Comparison of ENCODE assay signal across 13 mouse cellular contexts in genomic region chr7:134775671-134776070, GRCm38 (mm10).
DNase-seq lines count a peak whose midpoint lies in the region; ATAC-seq and TF ChIP-seq lines count a peak whose summit lies in the region.
"Had no signal": no experiment of that assay in that cellular context is flagged by ENCODE, and none has a peak within 500 bp of the region (broad histone marks: within the 10 kb centered on the region; RNA-seq: fewer than 3 reads in every experiment).

No protein-coding gene starts in this region.

- H3K27me3 ChIP-seq in forebrain, embryonic 13.5 days = no peaks in the 10 kb centered on the region
- no peaks in the 10 kb centered on the region for H3K27me3 ChIP-seq in forebrain, embryonic 12.5 days
- no peaks in the 10 kb centered on the region for H3K27me3 ChIP-seq in midbrain, embryonic 15.5 days (replicated peaks)
- H3K27me3 ChIP-seq in midbrain, postnatal 0 days (ENCODE audit: insufficient read depth, low read length) = no peaks in the 10 kb centered on the region
- H3K27me3 ChIP-seq: embryonic facial prominence, embryonic 12.5 days had no signal

- peak; percentile 39; the same call in 1 of the 2 replicates for ATAC-seq in forebrain, embryonic 13.5 days
- no peak for ATAC-seq in forebrain, embryonic 12.5 days (ENCODE audit: low FRiP score)
- no peak for ATAC-seq in midbrain, embryonic 15.5 days (replicated peaks)
- ATAC-seq in midbrain, postnatal 0 days (ENCODE audit: low FRiP score) = no peak

- no peak overlapping the region for H3K4me3 ChIP-seq in forebrain, embryonic 13.5 days
- H3K4me3 ChIP-seq in forebrain, embryonic 12.5 days (replicated peaks) = no peak overlapping the region
- no peak overlapping the region for H3K4me3 ChIP-seq in midbrain, embryonic 15.5 days
- no peak overlapping the region for H3K4me3 ChIP-seq in midbrain, postnatal 0 days (ENCODE audit: low read depth, low read length)
- H3K4me3 ChIP-seq: embryonic facial prominence, embryonic 12.5 days; megakaryocyte, embryonic 14.5 days had no signal

- no peaks in the 10 kb centered on the region for H3K9me3 ChIP-seq in forebrain, embryonic 13.5 days (replicated peaks)
- no peaks in the 10 kb centered on the region for H3K9me3 ChIP-seq in forebrain, embryonic 12.5 days
- no peaks in the 10 kb centered on the region for H3K9me3 ChIP-seq in midbrain, embryonic 15.5 days
- no peaks in the 10 kb centered on the region for H3K9me3 ChIP-seq in midbrain, postnatal 0 days (ENCODE audit: low read length)
- H3K9me3 ChIP-seq: embryonic facial prominence, embryonic 12.5 days; megakaryocyte, embryonic 14.5 days had no signal

- H3K4me1 ChIP-seq in forebrain, embryonic 13.5 days = peaks cover 43% of the 10 kb centered on the region
- peaks cover 19% of the 10 kb centered on the region for H3K4me1 ChIP-seq in forebrain, embryonic 12.5 days
- peaks cover 34% of the 10 kb centered on the region for H3K4me1 ChIP-seq in midbrain, embryonic 15.5 days
- 0 out of 2 replicates have a peak, but pooled peaks cover 2% of the 10 kb centered on the region for H3K4me1 ChIP-seq in midbrain, postnatal 0 days (ENCODE audit: insufficient read depth, low read length)

- H3K4me2 ChIP-seq in forebrain, embryonic 13.5 days = no peak overlapping the region
- H3K4me2 ChIP-seq in forebrain, embryonic 12.5 days = no peak overlapping the region
- H3K4me2 ChIP-seq in midbrain, embryonic 15.5 days = no peak overlapping the region
- no peak overlapping the region for H3K4me2 ChIP-seq in midbrain, postnatal 0 days (ENCODE audit: low read depth, low read length, poor library complexity, severe bottlenecking)
- H3K4me2 ChIP-seq: embryonic facial prominence, embryonic 12.5 days had no signal

- intact Hi-C loops in heart, postnatal 14 days (cut with DNase I) = no loop called here

- no peak overlapping the region; the same call in 1 of the 2 replicates for H3K27ac ChIP-seq in forebrain, embryonic 13.5 days
- no peak overlapping the region for H3K27ac ChIP-seq in forebrain, embryonic 12.5 days
- H3K27ac ChIP-seq in midbrain, embryonic 15.5 days = peak overlapping the region; percentile 77
- no peak overlapping the region for H3K27ac ChIP-seq in midbrain, postnatal 0 days (ENCODE audit: low read depth, low read length)
- H3K27ac ChIP-seq: embryonic facial prominence, embryonic 12.5 days had no signal

- H3K36me3 ChIP-seq in forebrain, embryonic 13.5 days (ENCODE audit: poor library complexity, severe bottlenecking) = peaks cover 6% of the 10 kb centered on the region
- 0 out of 2 replicates have a peak, but pooled peaks cover 6% of the 10 kb centered on the region for H3K36me3 ChIP-seq in forebrain, embryonic 12.5 days (replicated peaks)
- H3K36me3 ChIP-seq in midbrain, embryonic 15.5 days (replicated peaks) = no peaks in the 10 kb centered on the region
- no peaks in the 10 kb centered on the region for H3K36me3 ChIP-seq in midbrain, postnatal 0 days (ENCODE audit: insufficient read depth, low read length)

- no peak for TF ChIP-seq CTCF in midbrain, postnatal 0 days (IDR thresholded peaks at IDR 0.05)

- no peak for DNase-seq in midbrain, postnatal 0 days (ENCODE audit: low spot score)
- DNase-seq in layer of hippocampus, postnatal 36 days = peak; percentile 8 to 30
- peak; percentile 71 for DNase-seq in right cerebral cortex, postnatal 25 days
- DNase-seq in spleen, postnatal 4 days (ENCODE audit: low spot score in 2 of 2) = no peak
- DNase-seq in heart, postnatal 14 days = no peak
- DNase-seq: cerebellum, adult 11-12 months; gastrocnemius, postnatal 14 days; lung, adult 18-20 months had no signal

- WGBS in forebrain, embryonic 13.5 days = 70% methylated on average over 10 of the region's 10 CpGs
- WGBS in forebrain, embryonic 12.5 days = 81% methylated on average over 10 of the region's 10 CpGs
- WGBS in midbrain, embryonic 15.5 days = 69% methylated on average over 10 of the region's 10 CpGs
- 64% methylated on average over 10 of the region's 10 CpGs for WGBS in midbrain, postnatal 0 days

- no peak overlapping the region for H3K9ac ChIP-seq in forebrain, embryonic 13.5 days
- no peak overlapping the region for H3K9ac ChIP-seq in forebrain, embryonic 12.5 days
- no peak overlapping the region for H3K9ac ChIP-seq in midbrain, embryonic 15.5 days
- H3K9ac ChIP-seq in midbrain, postnatal 0 days (replicated peaks; ENCODE audit: low read length, poor library complexity, severe bottlenecking) = no peak overlapping the region
- H3K9ac ChIP-seq: embryonic facial prominence, embryonic 12.5 days had no signal

Comparison
In these comparisons a context has a peak if more than half of its experiments do, and no peak if none do; other contexts are left out.
1. DNase-seq: peak in layer of hippocampus, postnatal 36 days (2 of 2) and right cerebral cortex, postnatal 25 days (single experiment); none in midbrain, postnatal 0 days (single experiment), spleen, postnatal 4 days (0 of 2) and heart, postnatal 14 days (0 of 2).